Mouse (Mus musculus) kidney, postnatal 14 days (tissue): ENCODE results near the gene Slc8a1.
A peak's percentile ranks its signal among the peaks of the same experiment; 100 is the strongest.

Source experiments
- DNase-seq: peaks from one replicate; pipeline ENCODE4 v3.0.0; 2022; ENCODE audit warnings: mixed read lengths

Gene Slc8a1

DNA sequence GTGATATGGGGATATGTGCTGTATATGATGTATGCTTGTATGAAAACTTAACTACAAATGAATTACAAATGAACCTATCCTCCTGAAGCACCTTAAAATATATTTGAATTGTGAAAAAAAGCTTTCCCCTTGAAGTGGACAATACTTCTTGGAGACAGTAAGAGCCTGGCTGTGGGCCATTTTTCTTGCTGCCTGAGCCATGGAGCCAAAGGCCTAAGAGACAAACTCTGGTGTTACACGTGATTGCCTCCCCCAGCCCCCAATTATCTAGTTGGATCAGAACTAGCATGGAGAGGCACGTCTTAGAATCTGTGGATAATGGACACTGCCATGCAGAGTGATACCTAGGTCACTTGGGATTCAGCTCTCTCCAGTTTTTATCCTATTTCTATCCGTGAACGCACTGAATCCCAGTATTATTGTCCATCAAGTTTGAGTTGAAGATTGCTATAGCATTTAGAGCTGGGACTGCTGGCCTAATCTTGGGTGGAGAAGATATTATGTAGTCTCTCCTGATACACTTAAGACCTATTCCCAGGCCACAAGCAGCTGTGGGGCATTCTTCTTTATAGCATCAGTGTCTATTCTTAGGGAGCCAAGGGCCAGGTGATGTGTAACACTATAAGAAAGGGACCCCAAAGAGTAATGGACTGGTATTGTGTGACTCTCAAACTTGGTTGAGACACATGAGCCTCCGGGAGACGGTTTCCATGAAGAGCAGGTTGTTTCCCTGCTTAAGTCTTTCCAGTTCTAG lies 321.6 kb downstream of the Slc8a1 start:
- DNase-seq: no peak

DNA sequence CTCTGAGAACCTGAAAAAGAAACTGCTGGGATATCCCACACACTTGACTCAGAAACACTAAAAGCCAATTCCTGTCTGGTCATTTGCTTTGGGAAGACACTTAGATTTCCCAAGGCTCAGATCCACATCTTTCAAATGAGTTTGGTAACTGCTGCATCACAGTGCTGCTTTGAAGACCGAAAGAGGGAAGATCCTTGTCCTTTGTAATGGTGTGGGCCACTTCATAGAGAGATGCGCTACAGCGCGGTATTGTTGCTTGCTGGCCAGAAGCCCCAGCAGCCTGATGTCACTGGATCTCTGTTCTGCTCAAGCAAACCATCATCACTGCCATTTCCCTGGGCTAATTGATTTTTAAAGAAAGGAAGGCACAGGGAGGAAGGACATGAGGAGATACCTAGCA lies 325.4 kb downstream of the Slc8a1 start:
- no peak for DNase-seq

DNA sequence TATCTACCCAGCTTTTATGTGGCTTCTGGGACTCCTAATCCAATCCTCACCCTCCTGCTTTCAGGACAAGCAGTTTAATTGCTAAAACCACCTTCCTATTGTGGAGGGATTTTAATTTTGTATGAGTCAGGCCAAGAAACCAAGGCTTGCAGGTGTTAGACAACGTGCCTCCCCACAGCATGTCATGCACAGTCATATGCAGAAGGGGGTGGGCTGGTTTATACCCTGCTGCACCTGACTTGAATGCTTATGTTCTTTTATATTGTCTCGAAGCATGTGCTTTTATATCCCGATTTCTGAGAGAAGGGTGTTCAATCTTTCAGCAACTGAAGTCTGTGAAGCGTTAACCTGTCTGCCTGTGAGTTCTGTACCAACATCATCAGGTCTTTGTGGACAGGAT lies 334.0 kb downstream of the Slc8a1 start:
- no peak for DNase-seq

DNA sequence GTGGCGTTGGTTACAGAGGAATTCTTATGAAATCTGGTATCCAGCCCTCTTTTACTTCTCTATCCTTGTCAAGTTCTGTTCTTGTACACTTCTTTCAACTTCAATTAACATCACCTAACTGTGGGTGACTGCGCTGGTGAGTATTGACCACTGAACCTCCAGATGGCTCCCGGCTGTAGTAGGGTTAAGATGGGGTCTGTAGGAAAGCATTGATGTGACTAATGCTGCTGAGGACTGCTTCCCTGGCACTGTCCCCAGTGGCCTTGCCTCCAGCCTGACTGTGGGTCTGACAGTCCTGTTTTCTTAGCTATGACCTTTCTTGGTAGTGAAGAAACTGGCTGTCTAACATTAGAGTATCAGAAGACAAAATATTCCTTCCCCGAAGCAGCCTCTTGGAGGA lies 335.1 kb downstream of the Slc8a1 start:
- peak; percentile 17 for DNase-seq

DNA sequence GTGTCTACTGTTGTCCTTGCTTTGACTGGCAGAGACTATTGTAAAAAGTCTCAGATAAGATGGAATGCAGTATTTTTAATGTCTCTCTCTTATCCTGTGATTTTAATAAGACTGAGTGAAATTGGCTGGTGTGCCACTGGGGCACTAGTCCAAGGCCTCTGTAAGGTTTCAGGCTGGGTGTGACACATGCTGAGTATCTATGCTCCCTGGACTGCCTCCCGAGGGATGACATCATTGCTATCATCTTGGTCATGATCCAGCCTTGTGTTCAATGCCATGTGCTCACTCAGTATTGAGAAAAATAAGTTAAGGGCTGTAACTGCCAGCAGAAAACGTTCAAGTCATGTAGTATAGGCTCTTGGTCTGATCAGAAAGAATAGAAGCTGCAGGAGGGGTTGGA lies 335.5 kb downstream of the Slc8a1 start:
- DNase-seq: no peak

DNA sequence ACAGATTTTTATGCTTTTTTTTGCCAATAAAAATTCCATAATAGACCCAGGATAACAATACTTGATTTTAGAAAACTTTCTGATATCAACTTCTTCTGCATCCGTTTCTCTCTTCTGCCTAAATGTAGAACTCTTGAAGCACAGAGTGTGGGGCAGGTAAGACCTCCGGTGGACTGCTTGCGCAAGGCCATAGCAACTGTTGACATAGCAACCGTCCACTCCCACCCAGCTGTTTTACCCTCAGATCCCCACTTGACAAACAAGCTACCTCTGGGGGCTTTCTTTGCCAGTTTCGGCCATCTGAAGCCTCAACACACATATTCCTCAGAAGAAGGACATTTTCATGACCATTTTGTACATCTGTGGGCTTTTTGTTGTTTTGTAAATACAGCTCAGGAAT lies 337.8 kb downstream of the Slc8a1 start:
- no peak for DNase-seq

DNA sequence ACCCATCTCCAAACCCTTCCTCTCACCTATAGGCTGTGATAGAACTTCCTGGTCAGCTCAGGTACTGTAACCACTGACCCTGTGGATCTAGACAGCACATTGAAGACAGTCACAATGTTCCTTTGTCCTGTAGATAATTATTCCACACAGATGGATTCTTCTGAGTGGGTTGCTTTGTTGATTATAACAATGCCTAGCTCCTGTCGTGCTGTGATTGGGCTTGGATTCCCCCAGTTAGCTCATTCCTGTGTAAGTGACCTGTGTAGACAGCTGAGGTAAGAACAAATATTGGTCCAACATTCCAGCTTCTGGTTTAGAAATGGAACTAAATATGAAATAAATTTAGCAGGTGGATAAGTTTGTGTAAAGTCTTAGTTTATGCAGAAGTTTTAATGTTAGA lies 340.7 kb downstream of the Slc8a1 start:
- DNase-seq: no peak

DNA sequence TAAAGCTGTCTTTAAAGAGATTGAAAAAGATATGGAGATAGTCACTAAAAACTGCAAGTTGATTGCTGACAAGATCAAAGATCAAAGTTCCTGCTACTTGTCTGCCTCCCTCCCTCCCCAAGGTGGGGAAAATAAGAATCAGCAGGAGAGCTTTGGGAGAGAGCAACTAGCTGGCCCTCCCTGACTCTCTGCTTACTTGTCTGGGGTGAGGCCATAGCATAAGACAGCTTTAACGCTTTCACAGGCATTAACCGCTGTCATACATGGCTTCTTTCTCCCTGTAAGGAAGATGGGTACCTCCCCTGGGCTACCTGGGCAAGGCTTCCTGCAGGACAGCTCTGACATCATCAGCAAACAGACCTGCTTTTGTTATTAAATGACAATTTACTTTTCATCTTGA lies 344.1 kb downstream of the Slc8a1 start:
- DNase-seq: no peak

DNA sequence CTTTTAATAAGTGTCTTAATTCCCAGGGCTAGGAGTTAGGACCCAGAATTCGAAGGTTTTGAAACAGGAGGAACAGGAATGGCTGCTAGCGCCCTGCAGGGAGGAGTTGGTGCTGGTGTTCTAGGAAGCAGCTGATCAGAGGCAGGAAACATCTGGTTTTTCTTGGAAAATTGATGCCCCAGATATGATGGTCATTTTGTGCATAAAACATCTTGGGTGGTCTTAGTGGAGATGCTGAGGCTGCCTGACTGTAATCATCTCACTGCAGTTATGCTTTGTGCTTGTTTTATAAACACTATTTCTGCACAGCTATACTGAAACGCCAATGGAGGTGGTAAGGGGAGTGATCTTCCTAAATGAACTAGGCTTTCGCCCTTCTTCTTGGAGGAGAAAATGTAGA lies 345.1 kb downstream of the Slc8a1 start:
- DNase-seq: no peak

DNA sequence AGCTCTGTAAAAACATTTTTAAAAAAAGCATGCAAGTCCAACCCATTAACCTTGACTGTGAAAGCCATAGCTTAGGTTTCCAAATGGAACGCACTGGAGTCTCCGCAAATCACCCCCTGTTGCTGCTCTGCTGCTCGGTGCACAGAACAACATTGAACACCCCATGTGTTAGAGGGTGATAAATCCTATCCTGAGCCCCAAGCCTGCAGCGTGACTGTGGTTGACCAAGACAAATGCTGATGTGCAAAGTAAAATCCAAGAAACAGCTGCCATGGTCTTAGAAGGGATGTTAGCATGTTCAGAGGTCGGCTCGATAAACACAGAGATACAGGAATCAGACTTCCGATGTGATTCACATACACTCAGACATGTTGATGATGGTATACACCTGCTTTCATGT lies 346.7 kb downstream of the Slc8a1 start:
- no peak for DNase-seq

DNA sequence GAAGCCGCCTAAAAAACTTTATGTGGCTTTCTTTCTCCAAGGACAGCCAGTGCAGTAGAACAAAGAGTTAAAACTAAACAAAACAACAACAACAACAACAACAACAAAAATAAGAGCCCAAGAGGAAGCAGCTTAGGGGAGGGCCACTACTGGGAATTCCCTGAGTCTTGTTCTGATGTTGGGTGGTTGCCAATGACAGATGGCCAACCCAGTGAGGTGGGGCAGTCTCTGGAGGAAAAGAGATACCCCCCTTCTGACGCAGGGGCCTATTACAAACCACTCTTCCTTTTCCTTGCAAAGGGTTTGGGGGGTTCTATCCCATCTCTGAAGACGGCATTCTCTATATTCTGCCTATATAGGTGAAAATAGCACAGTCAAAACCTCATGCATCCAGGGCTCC lies 347.4 kb downstream of the Slc8a1 start:
- no peak for DNase-seq

DNA sequence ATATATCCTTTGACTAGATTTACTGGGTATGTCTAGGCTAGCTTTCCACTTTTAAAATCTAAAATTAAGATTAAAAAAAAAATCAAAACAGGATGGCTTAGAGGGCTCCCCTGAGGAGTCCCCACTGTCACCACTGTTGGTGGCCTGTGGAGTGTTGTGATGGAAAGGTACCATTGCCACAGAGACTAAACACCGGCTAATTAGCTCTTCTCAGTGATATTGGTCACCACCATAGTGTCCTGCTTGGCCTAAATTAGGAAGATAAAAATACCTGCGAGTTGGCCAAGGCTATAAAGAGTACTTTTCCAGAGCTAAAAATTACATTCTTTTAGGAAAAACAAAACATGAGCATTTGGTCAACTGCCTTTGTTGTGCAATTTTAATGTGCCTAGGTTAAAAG lies 352.1 kb downstream of the Slc8a1 start:
- DNase-seq: no peak

DNA sequence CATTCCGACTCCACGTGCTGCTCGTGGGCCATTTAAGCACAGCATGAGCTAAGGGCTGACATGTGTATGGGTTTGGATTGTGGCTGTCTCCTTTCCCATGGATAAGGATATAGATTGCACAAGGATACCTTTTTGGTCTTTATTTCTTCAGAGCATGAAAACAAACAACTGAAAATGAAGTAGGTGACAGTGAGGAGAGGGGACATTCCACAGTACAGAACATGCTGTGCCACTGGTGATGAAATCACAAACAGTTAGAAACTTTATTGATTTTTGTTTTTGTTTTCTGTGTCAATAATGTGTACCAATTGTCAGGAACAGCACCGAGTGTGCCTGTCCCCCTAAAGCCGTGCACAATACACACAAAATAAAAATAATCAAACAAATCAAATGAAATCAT lies 352.7 kb downstream of the Slc8a1 start:
- no peak for DNase-seq

DNA sequence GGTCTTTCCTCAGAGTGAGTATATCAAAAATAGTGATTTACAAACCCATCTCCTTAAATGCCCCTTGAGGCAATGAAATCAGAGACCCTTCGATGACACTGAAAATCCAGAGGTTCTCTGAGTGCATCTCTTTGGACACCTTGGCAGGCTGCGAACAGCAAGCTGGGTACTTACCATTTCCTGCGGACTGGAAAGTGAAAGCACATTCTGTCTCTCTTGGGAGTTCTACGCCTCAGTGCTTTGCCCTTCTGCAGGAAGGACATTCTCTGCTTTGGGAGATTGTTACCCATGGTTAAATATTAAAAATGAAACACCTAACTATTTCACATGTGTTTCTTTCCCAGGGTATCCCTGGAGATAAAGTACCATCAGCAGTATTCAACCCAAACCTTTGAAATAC lies 354.7 kb downstream of the Slc8a1 start:
- DNase-seq: peak; percentile 67

DNA sequence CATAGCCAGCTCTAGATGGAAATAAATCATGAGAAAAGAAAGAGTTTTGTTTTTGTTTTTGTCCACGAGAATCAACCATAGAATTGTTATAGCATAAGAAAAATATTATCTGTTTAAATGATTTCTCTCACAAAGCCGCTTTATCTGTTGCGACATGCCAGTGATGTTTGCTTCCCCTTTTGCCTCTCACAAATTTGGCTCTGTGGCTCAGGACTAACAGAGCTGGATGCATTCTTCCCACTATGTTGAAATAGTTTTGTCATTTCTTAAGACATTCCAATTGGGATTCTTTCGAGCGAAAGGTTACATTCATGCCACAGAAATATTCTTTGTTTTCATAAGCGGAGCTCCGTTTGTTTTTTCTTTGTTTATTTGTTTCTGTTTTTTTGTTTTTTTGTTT lies 359.7 kb downstream of the Slc8a1 start:
- DNase-seq: no peak

DNA sequence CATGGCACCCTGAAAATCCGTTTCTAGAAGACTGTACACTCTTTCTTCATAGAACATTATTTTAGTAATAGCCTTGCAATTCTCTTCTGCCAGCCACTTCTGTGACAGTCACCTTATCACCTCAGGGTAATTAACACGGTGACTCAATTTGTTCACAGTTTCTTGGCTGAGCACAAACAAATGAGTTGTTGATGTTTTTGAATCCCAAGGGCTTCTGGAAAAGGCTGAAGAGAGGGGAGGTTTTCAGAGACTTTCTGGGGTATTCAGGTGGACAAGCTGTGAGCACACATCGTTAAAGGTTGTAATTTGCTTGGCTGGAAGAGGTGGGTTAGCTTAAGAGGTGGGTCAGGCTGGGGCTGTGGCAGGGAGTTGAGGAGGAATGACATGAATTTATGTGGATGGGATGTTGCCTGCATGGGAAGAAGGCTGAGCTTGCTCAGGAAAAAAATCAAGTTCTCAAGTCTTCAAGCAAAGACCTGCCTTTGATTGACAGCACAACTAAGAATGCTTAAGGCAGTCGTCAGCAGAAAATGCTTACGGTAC lies 360.3 kb downstream of the Slc8a1 start:
- no peak for DNase-seq

DNA sequence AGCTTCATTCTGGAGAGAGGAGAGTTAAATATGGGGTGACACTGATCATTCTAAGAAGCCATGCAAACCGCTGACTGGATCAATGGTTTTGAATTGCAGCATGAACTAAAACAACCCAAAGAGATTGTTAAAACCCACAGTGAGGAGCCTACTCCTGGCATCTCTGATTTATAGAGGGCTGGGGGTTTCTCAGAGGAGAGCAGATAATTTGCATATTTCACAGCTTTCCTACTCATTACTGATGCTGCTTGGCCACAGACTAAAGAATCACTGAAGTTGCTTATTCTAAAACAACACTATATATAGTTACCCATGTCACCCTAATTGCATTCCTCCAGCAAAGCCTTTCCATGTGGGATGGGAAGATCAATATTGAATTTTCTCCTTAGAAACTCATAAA lies 361.0 kb downstream of the Slc8a1 start:
- no peak for DNase-seq

DNA sequence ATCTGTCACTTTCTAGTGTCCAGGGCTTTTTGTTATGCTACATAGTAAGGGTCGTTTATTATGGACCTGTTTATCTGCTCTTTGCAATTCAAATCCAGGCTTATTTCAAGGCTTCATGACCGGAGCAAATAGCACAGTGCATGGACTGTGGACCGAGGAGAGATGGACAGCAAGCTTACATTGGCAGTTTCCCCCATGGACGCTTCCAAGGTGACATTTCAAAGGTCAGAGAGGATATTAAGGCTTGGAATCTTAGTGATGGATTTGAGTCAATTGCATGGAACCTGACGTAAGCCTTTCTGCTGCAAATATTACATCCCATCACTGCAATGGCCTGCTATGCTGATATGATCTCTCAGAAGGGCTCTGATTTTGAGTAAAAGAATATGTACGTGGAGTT lies 362.3 kb downstream of the Slc8a1 start:
- DNase-seq: no peak

DNA sequence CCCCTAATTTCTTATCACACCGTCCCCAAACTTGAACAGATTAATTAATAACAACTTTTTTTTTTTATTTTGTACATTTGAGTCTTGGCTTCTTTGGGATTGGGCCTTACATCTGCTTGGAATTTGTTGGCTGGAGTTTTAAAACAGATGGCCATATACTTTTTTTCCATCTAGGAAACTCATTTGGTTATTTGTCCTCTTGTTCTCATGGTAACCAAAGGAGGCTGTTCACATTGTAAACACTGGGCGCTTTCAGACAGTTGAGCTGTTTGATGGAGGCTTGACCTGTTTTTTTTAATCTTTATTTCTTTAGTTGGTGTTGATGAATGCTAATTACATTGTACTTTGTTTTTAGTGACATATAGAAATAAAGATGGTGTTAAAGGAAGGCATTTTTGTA lies 369.1 kb downstream of the Slc8a1 start:
- DNase-seq: no peak

DNA sequence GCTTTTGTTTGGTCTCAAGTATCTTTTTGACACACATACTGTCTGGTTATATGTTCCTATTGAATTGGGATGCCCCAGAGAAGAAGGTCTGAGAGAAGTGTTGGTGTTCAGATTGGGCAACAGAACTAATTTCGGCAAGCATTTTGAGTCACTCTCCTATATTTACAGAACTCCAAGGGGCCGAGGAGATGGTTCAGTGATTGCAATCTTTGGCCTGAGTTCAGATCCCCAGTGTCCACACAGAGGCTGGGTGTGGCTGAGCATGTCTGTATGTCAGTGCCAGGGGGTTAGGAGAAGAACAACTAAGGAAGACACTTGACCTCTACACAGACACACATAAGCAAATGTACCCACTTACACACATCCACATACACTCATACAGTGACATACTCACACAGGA lies 369.7 kb downstream of the Slc8a1 start:
- no peak for DNase-seq

DNA sequence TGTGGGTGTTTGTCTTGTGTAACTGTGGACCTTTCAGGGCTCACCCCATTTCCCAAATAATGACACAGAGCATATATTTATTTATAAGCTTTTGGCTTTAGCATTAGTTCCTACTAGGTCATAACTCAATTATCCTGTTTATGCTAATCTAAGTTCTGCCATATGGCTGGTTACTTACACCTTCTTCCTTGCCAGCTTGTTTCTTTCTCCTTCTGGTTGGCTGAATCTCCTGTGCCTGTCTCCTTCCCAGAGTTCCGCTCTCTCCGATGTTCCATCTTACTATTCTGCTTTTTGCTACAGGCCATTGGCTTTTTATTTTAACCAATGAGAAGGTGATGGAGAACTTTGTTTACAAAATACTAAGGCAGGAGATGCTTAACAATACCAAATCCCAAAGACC lies 374.8 kb downstream of the Slc8a1 start:
- no peak for DNase-seq

DNA sequence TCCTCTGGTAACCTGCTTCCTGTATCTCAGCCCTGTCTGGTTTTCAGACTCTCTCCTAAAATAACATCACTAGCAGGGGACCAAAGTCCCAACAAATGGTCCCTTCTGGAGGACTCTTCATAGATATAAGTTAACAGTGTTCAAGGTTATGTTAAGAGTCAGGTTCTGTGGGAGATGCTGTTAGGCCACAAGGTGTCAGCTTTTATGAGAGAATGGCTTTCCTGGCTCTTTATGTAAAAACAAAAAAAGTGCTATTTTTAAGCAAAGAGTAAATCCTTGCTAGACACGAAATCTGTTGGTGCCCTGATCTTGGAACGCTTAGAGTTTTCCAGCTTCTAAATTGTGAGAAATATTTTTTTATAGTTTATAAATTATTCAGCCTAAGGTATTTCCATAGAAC lies 377.6 kb downstream of the Slc8a1 start:
- no peak for DNase-seq

DNA sequence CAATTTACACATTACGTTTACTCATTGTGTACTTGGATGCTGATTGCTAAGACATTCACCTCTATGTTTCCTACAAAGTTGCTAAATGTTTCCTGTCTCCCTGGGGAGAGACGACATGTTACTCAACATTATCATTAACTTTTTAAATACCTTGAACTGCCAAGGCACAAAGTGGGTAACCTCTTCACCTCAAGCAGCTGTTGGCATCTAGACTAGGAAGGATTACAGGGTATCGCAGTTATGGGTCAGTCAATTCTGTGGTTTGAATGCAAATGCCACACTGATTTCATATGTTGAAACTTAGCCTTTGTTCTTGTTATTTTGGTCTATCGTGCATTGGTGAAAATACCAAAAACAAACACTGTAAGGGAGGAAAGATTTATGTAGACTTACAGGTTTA lies 378.1 kb downstream of the Slc8a1 start:
- no peak for DNase-seq

DNA sequence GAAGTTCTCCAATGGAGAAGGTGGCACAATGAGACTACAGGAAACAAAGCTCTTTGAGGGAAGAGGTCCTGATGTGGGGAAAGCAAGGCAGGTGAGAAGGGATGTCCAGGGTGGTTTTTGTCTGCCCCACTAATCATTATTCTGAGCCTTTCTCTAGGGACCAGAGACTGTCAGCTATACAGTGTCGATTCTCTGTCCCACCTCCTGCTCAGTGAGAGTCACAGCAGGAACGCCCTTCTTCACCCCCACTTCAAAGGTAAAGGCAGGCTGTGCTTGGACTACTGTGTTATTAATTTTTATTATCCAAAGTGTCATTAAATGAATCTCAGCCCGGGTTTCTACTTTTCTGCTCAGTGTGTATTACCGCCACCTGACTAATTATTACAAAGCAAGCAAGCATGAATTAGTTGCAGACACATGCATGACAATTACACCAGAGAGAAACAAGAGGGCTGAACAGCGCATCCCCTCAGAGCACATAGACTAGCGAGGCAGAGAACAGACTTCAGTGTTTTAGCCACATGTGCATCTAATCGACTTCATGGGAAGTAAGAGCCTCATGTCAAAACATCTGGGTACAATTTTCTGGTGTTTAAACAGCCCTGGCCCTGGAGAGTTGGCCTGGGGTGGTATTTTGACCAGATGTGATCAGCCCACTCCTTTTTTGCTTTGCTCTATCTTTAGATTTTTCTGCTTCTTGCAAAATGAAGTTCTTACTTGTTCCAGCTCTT lies 402.0 kb downstream of the Slc8a1 start:
- DNase-seq: no peak

DNA sequence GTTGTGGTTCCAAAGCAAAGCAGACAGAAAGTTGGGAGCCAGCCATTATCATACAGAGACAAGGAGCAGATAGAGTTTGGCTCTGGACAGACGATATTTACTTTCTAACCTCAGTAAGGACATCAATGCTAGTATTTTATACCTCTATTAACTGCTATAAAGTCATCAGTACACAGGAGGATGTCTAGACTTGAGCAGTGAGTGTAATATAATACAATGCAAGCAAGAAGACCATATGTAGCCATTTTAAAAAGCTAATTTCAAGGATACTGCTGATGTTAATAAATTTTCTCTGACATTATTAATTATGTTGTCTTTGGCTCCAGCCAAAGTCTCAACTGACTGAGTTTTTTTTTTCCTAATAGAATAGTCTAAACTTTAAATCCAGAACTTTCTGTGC lies 402.7 kb downstream of the Slc8a1 start:
- DNase-seq: no peak
